Mouse (Mus musculus): Measurements from ENCODE around the gene Plch2.

GRCm38 (mm10) chr4:155043289-155043625 lies 13.3 kb downstream of the Plch2 start:
- TF ChIP-seq POLR2A (IDR thresholded peaks at IDR 0.05; ENCODE audit: insufficient read depth, low read length) (no peak), CTCF (IDR thresholded peaks at IDR 0.05; ENCODE audit: low read depth, low read length) (no peak)
